Mouse (Mus musculus): ENCODE results near the gene Zfp292.

The Zfp292 gene

DNA sequence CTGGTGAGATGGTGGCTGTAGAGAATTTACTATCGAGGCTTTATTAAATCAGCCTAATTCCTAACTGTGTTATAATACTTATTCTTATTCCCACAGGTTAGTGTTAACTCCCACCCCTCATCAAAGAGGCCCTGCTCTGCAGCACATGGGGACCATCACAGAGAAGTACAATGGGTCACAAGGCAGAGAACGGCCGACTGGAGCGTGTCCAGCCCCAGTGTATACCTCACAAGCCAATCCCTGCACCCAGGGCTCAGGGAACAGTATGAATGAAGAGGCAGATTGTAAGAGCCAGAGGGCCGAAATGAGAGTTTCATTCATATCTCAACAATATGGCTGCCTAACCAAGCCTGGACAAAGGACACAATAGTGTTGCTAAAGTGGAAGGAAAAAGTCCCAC is 86.5 kb downstream of the Zfp292 start:
- no peak for DNase-seq (ENCODE audit: low spot score)

DNA sequence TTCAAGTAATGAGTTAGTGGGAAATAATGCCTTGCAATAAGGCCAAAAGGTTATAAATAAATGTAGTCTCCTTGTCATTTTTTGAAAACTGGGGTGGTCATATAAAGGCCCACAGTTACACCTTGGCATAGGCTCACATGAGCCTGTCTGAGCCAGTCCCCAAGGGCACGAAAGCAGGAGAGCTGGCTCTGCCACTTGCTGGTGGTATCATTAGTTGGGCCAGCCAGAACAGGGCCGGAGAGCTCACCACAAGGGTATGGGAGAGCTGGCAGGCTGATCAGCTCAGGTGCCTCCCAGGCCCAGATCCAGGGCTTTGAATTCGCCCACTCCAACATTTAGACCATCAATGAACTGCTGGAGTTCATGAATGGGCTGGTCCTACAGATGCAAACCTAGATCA is 96.3 kb downstream of the Zfp292 start:
- no peak for DNase-seq (ENCODE audit: low spot score)

DNA sequence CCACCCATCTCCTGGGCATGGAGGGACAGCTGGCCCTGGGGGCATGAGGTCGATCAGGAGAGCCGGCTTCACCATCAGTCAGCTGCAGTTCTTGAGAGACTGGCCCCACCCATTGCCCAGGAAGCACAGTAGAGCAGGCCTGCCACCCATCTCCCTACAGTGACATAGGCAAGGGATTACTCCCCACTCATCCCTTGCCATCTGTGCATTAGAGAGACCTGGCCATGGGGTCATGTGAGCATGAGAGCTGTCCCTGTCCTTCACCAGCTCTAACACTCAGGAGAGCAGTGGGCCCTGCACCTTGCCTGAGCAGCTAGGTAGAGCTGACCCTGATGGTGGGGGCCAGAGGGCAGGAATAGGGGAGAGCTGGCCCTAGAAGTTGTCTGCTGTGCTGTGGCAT is 97.1 kb downstream of the Zfp292 start:
- no peak for DNase-seq (ENCODE audit: low spot score)

DNA sequence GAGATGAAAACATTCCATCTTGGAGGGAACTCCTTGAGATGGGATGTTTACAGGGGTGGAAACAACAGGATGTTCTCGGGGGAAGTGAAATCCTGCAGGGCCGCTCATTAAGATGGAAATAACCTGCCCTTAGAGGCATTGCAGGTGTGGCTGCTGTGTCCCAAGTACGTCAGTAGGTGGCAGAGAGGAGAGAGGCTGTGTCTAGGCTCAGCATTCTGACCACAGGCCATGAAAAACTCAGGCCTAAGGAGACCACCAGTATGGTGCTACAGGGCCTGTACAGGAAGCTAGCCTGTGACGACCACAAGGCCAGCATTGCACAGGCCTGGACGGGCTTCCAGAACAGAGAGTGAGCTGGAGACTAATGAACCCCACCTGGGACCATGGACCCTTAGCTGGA is 97.9 kb downstream of the Zfp292 start:
- DNase-seq (ENCODE audit: low spot score): no peak

DNA sequence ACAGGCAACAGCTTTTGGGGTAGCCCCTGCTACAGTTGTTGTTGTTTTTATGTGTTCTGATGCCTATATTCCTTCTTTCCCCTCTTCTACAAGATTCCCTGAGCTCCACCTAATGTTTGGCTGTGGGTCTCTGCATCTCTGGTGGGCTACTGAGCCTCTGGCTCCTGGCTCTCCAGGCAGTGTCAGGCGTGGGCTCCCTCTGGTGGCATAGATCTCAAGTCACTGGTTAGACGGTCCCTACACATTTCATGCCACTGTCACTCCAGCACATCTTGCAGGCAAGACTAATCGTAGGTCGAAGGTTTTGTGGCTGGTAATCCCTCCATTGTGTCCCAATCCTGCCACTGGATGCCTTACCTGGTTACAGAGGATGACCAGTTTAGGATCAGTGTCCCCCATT is 100.0 kb downstream of the Zfp292 start:
- no peak for DNase-seq (ENCODE audit: low spot score)

DNA sequence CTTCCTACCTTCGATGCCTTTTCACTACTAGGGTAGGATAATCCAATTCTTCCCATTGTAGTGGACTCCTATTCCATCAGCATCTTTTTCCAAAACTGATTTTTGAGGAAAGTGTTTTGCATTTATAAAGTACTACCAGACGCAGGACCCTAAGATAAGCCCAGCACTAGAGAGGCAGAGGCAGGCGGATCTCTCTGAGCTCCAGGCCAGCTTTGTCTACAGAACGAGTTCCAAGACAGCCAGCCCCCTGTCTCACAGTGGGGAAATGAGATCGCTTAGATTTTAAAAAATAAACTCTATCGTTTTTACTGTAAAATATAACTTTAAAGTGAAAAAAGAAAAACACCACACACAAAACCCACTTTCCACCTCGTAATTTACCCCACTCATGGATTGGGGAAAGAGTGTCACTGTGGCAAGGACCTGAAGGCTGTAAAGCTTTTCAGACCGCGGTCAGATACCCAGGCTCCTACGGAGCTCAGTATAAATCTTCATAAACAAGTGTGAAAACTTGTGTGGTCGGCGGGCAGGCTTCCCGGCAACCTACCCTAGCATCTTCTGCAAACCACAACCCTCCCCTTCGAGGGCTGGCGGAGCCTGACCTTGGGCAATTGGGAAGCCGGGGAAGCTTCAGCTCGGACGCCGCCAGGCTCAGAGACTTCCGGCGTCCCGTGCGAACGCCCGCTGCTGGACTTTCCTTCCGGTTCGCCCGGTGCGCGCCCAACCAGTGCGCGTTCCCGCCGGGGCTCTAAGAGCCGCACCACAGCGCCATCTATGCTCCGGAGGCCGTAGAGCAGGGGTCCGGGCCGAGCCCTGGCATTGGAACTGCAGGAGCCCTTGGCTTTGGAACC is 104.9 kb downstream of the Zfp292 start, which contains the start of gene Smim8:
TSS of gene Smim8 (minus strand) at position 747 of the 851 bp plus-strand sequence.
- peak; percentile 91 for DNase-seq (ENCODE audit: low spot score)

DNA sequence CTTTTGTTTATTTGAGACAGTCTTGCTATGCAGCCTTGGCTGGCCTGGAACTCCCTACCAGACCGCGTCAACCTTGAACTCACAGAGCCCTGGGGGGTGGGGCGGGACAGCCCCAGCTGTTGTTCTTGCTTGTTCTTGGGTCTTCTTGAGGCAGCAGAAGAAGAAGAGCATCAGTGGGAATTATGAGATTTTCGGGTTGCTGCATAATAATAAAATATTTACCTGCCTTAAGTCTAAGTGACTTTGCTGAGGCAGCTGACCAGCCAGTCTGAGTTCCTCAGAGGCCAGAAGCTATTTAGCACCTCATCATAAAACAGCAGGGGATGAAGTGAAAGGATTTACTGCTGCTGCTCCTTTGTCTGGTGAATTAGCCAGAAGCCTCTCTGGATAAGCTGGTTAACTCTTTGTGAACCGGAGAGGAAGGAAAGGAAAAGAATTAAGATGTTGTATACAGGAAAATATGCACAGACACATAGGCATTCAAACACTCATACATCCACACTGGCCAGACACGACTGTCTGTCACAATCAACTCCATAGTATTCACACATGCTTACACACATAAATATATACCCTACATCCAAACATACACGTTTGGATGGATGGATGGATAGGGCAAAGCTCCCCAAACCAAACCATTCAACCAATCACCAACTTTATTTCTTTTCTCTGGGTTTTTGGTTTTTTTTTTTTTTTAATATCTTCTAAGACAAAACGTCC is 110.9 kb downstream of the Zfp292 start:
- DNase-seq (ENCODE audit: low spot score): no peak

DNA sequence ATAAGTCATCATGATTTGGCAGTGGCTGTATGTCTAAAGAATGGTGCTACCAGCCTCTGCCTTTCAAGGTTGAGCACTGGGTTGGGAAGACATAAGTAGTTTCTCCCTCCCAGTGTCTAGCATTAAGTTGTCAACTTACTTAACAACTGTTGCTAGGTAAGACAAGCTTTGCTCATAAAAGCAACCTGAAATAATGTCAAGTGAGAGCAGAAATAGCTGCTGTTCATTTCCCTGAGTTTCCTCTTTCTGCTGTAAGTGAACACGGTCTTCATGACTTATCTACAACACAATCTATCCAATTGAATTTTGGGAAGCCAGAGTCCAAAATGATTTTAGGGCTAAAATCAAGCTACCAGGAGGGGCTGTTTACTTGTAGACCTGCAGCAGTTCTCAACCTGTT is 126.6 kb downstream of the Zfp292 start, which contains the start of gene Gm136:
TSS of gene Gm136 (minus strand) at position 101 of the 400 bp plus-strand sequence.
- no peak for DNase-seq (ENCODE audit: low spot score)

Data from spleen, adult 12 weeks (tissue).